Mouse (Mus musculus): ENCODE data around the gene Cxcr3. TPM values are rescaled to one million over a fixed set of nuclear protein-coding genes. Genes with fewer than 3 reads are reported as not detected.

Cxcr3 gene
- polyA plus RNA-seq, 1 experiment from 2014 or later = 0.19 TPM

DNA sequence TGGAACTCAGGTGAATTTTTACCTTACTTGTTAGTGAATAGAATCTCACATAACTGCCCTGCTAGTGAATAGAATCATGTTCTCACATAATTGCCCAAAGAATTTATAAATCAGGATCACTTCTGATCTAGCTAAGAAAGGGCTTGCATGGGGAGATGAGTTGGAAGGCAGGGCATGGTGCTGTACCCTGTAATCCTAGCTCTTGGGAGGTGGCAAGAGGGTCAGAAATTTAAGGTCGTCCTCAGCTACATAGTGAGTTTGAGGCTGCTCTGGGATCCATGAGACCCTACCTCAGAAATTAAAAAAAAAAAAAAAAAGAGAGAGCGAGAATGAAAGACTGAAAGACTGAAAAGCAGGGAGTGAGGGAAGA is 7.0 kb upstream of the Cxcr3 start:
- H3K27me3 ChIP-seq (ENCODE audit: control insufficient read depth, insufficient read depth, low read length) = no peaks in the 10 kb centered on the region
- H3K4me3 ChIP-seq (ENCODE audit: low read depth, low read length) = no peak overlapping the region
- H3K27ac ChIP-seq (ENCODE audit: low read length) = no peak overlapping the region
- no peak for ATAC-seq (ENCODE audit: insufficient number of reproducible peaks, insufficient read depth, low FRiP score, low read depth)
- H3K36me3 ChIP-seq (ENCODE audit: control insufficient read depth, insufficient read depth, low read length) = no peaks in the 10 kb centered on the region
- WGBS = 83% methylated on average over 2 of the region's 2 CpGs
- no peaks in the 10 kb centered on the region for H3K4me1 ChIP-seq (ENCODE audit: control insufficient read depth, insufficient read depth, low read length)
- no peak overlapping the region for H3K9ac ChIP-seq (replicated peaks; ENCODE audit: low read depth, low read length)
- no peaks in the 10 kb centered on the region for H3K9me3 ChIP-seq (ENCODE audit: control insufficient read depth, low read depth, low read length)
- H3K4me2 ChIP-seq (replicated peaks; ENCODE audit: low read depth, low read length) = no peak overlapping the region

DNA sequence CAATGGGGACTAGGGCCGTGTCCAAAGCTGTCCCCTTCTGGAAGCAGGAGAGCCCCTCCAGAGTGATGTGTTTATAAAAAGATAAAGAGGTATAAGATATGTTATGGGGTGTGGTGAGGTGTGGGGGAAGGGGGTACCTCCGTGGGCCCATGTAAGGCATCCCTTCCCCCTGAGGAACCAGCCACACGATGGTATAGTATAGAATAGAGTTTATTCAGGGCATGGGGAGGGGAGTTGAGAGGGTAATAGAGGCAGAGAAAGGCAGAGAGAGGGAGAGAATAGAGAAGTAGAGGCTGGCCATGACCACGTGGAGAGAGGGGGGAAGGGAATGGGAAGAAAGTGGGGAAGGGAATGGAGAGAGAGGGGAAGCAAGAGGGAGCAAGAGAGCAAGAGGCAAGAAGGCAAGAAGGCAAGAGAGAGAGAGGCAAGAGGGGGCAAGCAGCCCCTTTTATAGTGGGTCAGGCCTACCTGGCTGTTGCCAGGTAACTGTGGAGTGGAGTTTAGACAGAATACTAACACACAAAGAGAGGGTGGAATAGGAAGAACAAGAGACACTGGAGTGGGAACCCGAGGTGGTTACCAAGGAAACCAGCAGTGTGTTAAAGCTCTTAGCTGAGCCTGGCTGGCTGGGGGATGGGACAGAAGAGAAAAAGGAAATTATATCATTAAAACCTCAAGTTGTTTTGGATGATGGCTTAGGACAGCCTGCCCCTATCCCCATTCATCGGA is 6.4 kb upstream of the Cxcr3 start:
- no peak overlapping the region for H3K4me3 ChIP-seq (ENCODE audit: low read depth, low read length)
- H3K9me3 ChIP-seq (ENCODE audit: control insufficient read depth, low read depth, low read length) = no peaks in the 10 kb centered on the region
- H3K4me1 ChIP-seq (ENCODE audit: control insufficient read depth, insufficient read depth, low read length) = no peaks in the 10 kb centered on the region
- H3K27me3 ChIP-seq (ENCODE audit: control insufficient read depth, insufficient read depth, low read length) = no peaks in the 10 kb centered on the region
- H3K27ac ChIP-seq (ENCODE audit: low read length) = no peak overlapping the region
- no peaks in the 10 kb centered on the region for H3K36me3 ChIP-seq (ENCODE audit: control insufficient read depth, insufficient read depth, low read length)
- ATAC-seq (ENCODE audit: insufficient number of reproducible peaks, insufficient read depth, low FRiP score, low read depth) = no peak
- no peak overlapping the region for H3K9ac ChIP-seq (replicated peaks; ENCODE audit: low read depth, low read length)
- 44% methylated on average over 6 of the region's 6 CpGs for WGBS
- no peak overlapping the region for H3K4me2 ChIP-seq (replicated peaks; ENCODE audit: low read depth, low read length)

DNA sequence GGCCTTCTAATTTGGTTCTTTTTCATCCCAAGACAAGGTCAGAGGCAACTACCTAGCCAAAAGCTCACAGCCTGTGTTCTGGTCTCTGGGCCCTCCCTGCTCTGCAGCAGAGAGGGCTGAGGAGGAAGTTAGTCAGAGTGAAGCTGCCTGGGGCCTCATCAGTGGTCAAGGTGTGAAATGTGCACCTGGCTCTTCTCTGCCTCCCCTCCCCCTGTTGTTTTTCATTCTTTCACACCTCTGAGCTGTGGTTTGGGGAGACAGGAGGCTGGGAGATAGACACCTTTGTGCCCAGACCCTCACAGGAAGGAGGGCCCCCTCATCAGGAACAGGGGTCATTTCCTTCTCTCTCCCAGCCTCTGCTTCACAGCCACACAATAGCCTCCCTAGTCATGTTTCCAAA is 3.1 kb upstream of the Cxcr3 start:
- ATAC-seq (ENCODE audit: insufficient number of reproducible peaks, insufficient read depth, low FRiP score, low read depth) = no peak
- no peak overlapping the region for H3K4me3 ChIP-seq (ENCODE audit: low read depth, low read length)
- H3K4me2 ChIP-seq (replicated peaks; ENCODE audit: low read depth, low read length) = no peak overlapping the region
- no peaks in the 10 kb centered on the region for H3K27me3 ChIP-seq (ENCODE audit: control insufficient read depth, insufficient read depth, low read length)
- no peaks in the 10 kb centered on the region for H3K4me1 ChIP-seq (ENCODE audit: control insufficient read depth, insufficient read depth, low read length)
- H3K9me3 ChIP-seq (ENCODE audit: control insufficient read depth, low read depth, low read length) = no peaks in the 10 kb centered on the region
- no peaks in the 10 kb centered on the region for H3K36me3 ChIP-seq (ENCODE audit: control insufficient read depth, insufficient read depth, low read length)
- no peak overlapping the region for H3K9ac ChIP-seq (replicated peaks; ENCODE audit: low read depth, low read length)
- no peak overlapping the region for H3K27ac ChIP-seq (ENCODE audit: low read length)

DNA sequence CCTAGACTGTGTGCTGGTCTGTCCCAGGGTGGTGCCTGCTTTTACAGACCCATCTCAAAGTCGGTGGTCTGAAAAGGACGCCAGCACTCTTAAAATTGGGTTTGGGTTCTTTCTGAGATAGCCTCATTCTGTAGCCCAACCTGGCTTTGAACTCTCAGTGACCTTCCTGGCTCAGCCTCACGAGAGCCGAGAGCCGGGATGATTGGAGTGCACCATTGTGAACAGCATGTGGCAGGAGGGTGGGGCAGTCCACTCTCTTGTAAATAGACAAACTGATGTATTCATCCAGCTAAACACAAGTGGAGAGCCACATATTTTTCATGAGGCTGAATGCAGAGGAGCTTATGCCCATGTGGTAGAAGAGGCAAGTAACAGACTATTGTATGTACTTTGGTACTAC is 912 bp upstream of the Cxcr3 start:
- H3K4me1 ChIP-seq (ENCODE audit: control insufficient read depth, insufficient read depth, low read length) = no peaks in the 10 kb centered on the region
- no peak overlapping the region for H3K9ac ChIP-seq (replicated peaks; ENCODE audit: low read depth, low read length)
- no peak for ATAC-seq (ENCODE audit: insufficient number of reproducible peaks, insufficient read depth, low FRiP score, low read depth)
- no peaks in the 10 kb centered on the region for H3K36me3 ChIP-seq (ENCODE audit: control insufficient read depth, insufficient read depth, low read length)
- no peak overlapping the region for H3K4me3 ChIP-seq (ENCODE audit: low read depth, low read length)
- 57% methylated on average over 5 of the region's 5 CpGs for WGBS
- H3K27me3 ChIP-seq (ENCODE audit: control insufficient read depth, insufficient read depth, low read length) = no peaks in the 10 kb centered on the region
- H3K27ac ChIP-seq (ENCODE audit: low read length) = no peak overlapping the region
- no peaks in the 10 kb centered on the region for H3K9me3 ChIP-seq (ENCODE audit: control insufficient read depth, low read depth, low read length)
- no peak overlapping the region for H3K4me2 ChIP-seq (replicated peaks; ENCODE audit: low read depth, low read length)

DNA sequence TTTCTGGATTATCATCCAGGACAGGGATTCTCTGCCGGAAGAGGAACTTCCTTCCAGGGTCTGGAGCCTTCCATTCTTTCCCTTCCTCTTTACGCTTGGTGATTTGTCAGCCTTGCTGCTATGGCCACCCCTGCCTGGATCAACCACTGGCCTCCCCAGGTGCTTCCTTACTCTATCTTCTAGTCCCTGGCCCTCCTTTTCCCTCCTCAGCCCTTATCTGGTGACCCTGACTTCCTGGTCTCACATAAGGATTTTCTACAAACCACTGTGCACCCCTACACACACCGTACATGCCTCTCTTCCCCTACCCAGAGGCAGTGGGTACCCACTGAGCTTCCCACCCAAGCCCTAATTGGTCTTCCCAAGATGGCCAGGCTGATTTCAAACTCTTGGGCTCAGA is 781 bp downstream of the Cxcr3 start:
- H3K27ac ChIP-seq (ENCODE audit: low read length) = no peak overlapping the region
- no peak for ATAC-seq (ENCODE audit: insufficient number of reproducible peaks, insufficient read depth, low FRiP score, low read depth)
- H3K9me3 ChIP-seq (ENCODE audit: control insufficient read depth, low read depth, low read length) = no peaks in the 10 kb centered on the region
- H3K4me2 ChIP-seq (replicated peaks; ENCODE audit: low read depth, low read length) = no peak overlapping the region
- no peaks in the 10 kb centered on the region for H3K36me3 ChIP-seq (ENCODE audit: control insufficient read depth, insufficient read depth, low read length)
- H3K4me3 ChIP-seq (ENCODE audit: low read depth, low read length) = no peak overlapping the region
- H3K27me3 ChIP-seq (ENCODE audit: control insufficient read depth, insufficient read depth, low read length) = no peaks in the 10 kb centered on the region
- H3K4me1 ChIP-seq (ENCODE audit: control insufficient read depth, insufficient read depth, low read length) = no peaks in the 10 kb centered on the region
- 86% methylated on average over 3 of the region's 3 CpGs for WGBS
- H3K9ac ChIP-seq (replicated peaks; ENCODE audit: low read depth, low read length) = no peak overlapping the region

DNA sequence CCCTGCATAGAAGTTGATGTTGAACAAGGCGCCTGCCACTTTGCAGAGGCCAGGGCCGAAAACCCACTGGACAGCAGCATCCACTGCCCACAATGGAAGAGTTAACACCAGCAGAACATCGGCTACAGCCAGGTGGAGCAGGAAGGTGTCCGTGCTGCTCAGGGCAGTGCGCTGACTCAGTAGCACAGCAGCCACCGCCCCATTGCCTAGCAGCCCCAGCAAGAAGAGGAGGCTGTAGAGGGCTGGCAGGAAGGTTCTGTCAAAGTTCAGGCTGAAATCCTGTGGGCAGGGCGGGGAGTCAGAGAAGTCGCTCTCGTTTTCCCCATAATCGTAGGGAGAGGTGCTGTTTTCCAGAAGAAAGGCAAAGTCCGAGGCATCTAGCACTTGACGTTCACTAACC is 1.4 kb downstream of the Cxcr3 start:
- Histone ChIP-seq H3K9ac (replicated peaks; ENCODE audit: low read depth, low read length) (no peak overlapping the region), H3K4me2 (replicated peaks; ENCODE audit: low read depth, low read length) (no peak overlapping the region), H3K27me3 (ENCODE audit: control insufficient read depth, insufficient read depth, low read length) (no peaks in the 10 kb centered on the region), H3K4me1 (ENCODE audit: control insufficient read depth, insufficient read depth, low read length) (no peaks in the 10 kb centered on the region), H3K27ac (ENCODE audit: low read length) (no peak overlapping the region), H3K36me3 (ENCODE audit: control insufficient read depth, insufficient read depth, low read length) (no peaks in the 10 kb centered on the region), H3K4me3 (ENCODE audit: low read depth, low read length) (no peak overlapping the region), H3K9me3 (ENCODE audit: control insufficient read depth, low read depth, low read length) (no peaks in the 10 kb centered on the region)
- no peak for ATAC-seq (ENCODE audit: insufficient number of reproducible peaks, insufficient read depth, low FRiP score, low read depth)
- 74% methylated on average over 12 of the region's 12 CpGs for WGBS

DNA sequence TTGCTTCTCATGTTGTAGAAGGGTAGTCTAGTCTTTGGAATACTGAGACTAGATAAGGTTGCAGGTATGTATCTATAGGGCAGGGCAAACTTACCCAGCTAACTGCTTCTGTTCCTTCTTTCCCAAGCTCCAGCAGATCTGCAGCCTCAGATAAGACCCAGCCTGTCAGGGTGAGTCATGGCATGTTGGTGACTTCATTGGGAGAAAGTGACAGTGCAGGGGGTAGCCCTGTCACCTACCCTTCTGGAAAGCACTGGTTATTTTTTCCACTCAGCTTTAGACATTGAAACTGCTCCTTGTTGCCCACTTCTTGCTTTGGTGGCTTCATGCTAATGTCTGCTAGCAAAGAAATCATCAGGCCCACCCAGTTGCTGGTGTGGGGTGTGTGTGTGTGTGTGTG is 4.1 kb downstream of the Cxcr3 start:
- Histone ChIP-seq H3K4me3 (ENCODE audit: low read depth, low read length) (no peak overlapping the region), H3K9me3 (ENCODE audit: control insufficient read depth, low read depth, low read length) (no peaks in the 10 kb centered on the region), H3K36me3 (ENCODE audit: control insufficient read depth, insufficient read depth, low read length) (no peaks in the 10 kb centered on the region), H3K9ac (replicated peaks; ENCODE audit: low read depth, low read length) (no peak overlapping the region), H3K27me3 (ENCODE audit: control insufficient read depth, insufficient read depth, low read length) (no peaks in the 10 kb centered on the region), H3K4me1 (ENCODE audit: control insufficient read depth, insufficient read depth, low read length) (no peaks in the 10 kb centered on the region), H3K27ac (ENCODE audit: low read length) (no peak overlapping the region), H3K4me2 (replicated peaks; ENCODE audit: low read depth, low read length) (no peak overlapping the region)
- ATAC-seq (ENCODE audit: insufficient number of reproducible peaks, insufficient read depth, low FRiP score, low read depth) = no peak

DNA sequence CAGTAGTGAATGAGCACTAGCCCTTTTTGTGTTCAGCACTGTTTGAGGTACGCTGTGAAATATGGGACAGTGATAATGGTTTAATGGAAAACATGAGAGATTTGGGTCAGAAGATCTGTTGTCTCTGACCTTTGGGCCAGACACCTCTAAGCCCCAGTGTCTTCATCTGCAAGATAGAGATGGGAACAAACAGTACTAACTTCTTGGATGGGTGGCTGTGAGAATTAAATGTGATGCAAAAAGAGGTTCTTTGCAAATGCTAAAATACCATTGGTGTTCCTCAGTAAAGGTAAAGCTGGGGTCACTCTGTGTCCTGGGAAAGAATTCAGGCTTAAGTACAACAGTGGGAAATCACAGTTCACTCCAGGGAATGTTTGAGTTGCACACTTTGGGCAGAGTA is 13.7 kb downstream of the Cxcr3 start:
- Histone ChIP-seq H3K4me3 (ENCODE audit: low read depth, low read length) (no peak overlapping the region), H3K27ac (ENCODE audit: low read length) (no peak overlapping the region), H3K27me3 (ENCODE audit: control insufficient read depth, insufficient read depth, low read length) (no peaks in the 10 kb centered on the region), H3K9ac (replicated peaks; ENCODE audit: low read depth, low read length) (no peak overlapping the region), H3K4me1 (ENCODE audit: control insufficient read depth, insufficient read depth, low read length) (no peaks in the 10 kb centered on the region), H3K4me2 (replicated peaks; ENCODE audit: low read depth, low read length) (no peak overlapping the region), H3K36me3 (ENCODE audit: control insufficient read depth, insufficient read depth, low read length) (no peaks in the 10 kb centered on the region), H3K9me3 (ENCODE audit: control insufficient read depth, low read depth, low read length) (no peaks in the 10 kb centered on the region)
- no peak for ATAC-seq (ENCODE audit: insufficient number of reproducible peaks, insufficient read depth, low FRiP score, low read depth)
- 50% methylated on average over 1 of the region's 1 CpGs for WGBS

DNA sequence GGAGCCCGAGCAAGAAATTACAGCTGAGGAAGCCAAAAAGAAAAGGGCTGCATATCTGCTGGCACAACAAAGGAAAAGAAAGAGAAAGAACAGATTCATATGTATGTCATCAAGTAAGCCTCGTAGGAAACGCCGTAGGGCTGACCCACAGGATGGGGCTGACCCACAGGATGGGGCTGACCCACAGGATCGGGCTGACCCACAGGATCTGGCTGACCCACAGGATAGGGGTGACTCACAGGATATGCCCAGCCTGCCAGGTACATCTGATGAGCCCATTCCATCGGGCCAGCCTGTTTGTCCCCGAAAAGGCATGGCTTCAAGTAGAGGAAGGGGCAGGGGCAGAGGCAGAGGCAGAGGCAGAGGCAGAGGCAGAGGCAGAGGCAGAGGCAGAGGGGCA is 29.0 kb downstream of the Cxcr3 start:
- no peaks in the 10 kb centered on the region for H3K36me3 ChIP-seq (ENCODE audit: control insufficient read depth, insufficient read depth, low read length)
- 78% methylated on average over 7 of the region's 7 CpGs for WGBS
- H3K4me2 ChIP-seq (replicated peaks; ENCODE audit: low read depth, low read length) = no peak overlapping the region
- ATAC-seq (ENCODE audit: insufficient number of reproducible peaks, insufficient read depth, low FRiP score, low read depth) = no peak
- H3K27me3 ChIP-seq (ENCODE audit: control insufficient read depth, insufficient read depth, low read length) = no peaks in the 10 kb centered on the region
- H3K9ac ChIP-seq (replicated peaks; ENCODE audit: low read depth, low read length) = no peak overlapping the region
- no peak overlapping the region for H3K27ac ChIP-seq (ENCODE audit: low read length)
- no peak overlapping the region for H3K4me3 ChIP-seq (ENCODE audit: low read depth, low read length)
- no peaks in the 10 kb centered on the region for H3K4me1 ChIP-seq (ENCODE audit: control insufficient read depth, insufficient read depth, low read length)
- H3K9me3 ChIP-seq (ENCODE audit: control insufficient read depth, low read depth, low read length) = no peaks in the 10 kb centered on the region

Measured in stomach, embryonic 14.5 days (tissue).